Mouse (Mus musculus): ENCODE results near the gene Gemin5. TPM values are rescaled to one million over a fixed set of nuclear protein-coding genes. Genes with fewer than 3 reads are reported as not detected.

Gene Gemin5
- polyA plus RNA-seq, 1 experiment from 2014 or later: 5.3 TPM

DNA sequence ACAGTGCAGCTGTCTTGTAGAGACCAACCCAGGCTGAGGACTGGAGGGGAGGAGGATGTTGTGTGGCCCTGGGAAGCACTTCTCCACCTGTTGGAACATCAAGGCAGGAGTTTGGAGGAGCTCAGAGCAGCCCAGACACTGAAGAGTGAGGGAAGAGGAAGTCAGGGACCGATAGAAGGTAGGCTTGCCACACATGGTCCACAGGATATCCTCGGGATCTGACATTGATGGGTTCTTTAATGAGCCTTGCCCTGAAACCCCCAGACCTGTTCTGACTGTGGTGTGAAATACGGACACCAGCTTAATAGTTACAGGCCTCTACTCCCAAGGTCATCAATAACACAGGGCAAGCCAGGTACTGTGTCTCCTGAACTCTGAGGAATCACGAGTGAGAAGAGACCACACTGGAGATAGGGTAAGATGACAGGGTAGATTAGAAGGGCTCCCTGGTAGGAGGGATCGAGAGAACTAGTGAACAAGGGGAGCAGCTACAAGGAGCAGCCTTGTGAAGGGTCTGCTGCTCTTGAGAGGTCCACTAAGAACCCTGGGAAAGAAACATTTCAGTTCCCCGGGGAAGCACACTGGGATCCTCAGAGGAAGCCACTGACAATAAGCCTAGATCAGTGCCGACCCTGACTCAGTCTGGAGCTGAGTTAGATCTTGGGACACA is 45.5 kb upstream of the Gemin5 start:
- TF ChIP-seq CTCF (IDR thresholded peaks at IDR 0.05; ENCODE audit: low read depth): no peak
- TF ChIP-seq EP300 (IDR thresholded peaks at IDR 0.05; ENCODE audit: low read depth): no peak
- H3K27me3 ChIP-seq (ENCODE audit: insufficient read depth, low read length): no peaks in the 10 kb centered on the region
- WGBS (ENCODE audit: insufficient replicate concordance): 55% methylated on average over 7 of the region's 7 CpGs
- H3K27ac ChIP-seq (ENCODE audit: low read depth): peak overlapping the region; percentile 95; the same call in 1 of the 2 replicates
- ATAC-seq: no peak
- DNase-seq: no peak
- peaks cover 8% of the 10 kb centered on the region for H3K36me3 ChIP-seq (replicated peaks; ENCODE audit: insufficient read depth, low read length)
- peak overlapping the region; percentile 71 for H3K4me2 ChIP-seq (ENCODE audit: low read depth, low read length)
- 0 out of 2 replicates have a peak overlapping the region, but pooled peaks have one; percentile 35 for H3K9ac ChIP-seq (replicated peaks)
- H3K4me1 ChIP-seq (ENCODE audit: insufficient read depth): peaks cover 45% of the 10 kb centered on the region
- peak overlapping the region; percentile 69; the same call in 1 of the 2 replicates for H3K4me3 ChIP-seq (ENCODE audit: low read depth, low read length)
- H3K9me3 ChIP-seq (ENCODE audit: low read length): no peaks in the 10 kb centered on the region

GRCm38 (mm10) chr11:58211682-58212067 is 43.3 kb upstream of the Gemin5 start:
- H3K4me2 ChIP-seq (ENCODE audit: low read depth, low read length): no peak overlapping the region
- no peak overlapping the region for H3K4me3 ChIP-seq (ENCODE audit: low read depth, low read length)
- no peaks in the 10 kb centered on the region for H3K9me3 ChIP-seq (ENCODE audit: low read length)
- TF ChIP-seq EP300 (IDR thresholded peaks at IDR 0.05; ENCODE audit: low read depth) (no peak), CTCF (IDR thresholded peaks at IDR 0.05; ENCODE audit: low read depth) (no peak)
- H3K36me3 ChIP-seq (replicated peaks; ENCODE audit: insufficient read depth, low read length): peaks cover 12% of the 10 kb centered on the region
- H3K27me3 ChIP-seq (ENCODE audit: insufficient read depth, low read length): no peaks in the 10 kb centered on the region
- ATAC-seq: no peak
- peak overlapping the region; percentile 5; the same call in 1 of the 2 replicates for H3K9ac ChIP-seq (replicated peaks)
- H3K4me1 ChIP-seq (ENCODE audit: insufficient read depth): peaks cover 27% of the 10 kb centered on the region
- DNase-seq: no peak
- no peak overlapping the region for H3K27ac ChIP-seq (ENCODE audit: low read depth)
- WGBS (ENCODE audit: insufficient replicate concordance): 62% methylated on average over 2 of the region's 2 CpGs

DNA sequence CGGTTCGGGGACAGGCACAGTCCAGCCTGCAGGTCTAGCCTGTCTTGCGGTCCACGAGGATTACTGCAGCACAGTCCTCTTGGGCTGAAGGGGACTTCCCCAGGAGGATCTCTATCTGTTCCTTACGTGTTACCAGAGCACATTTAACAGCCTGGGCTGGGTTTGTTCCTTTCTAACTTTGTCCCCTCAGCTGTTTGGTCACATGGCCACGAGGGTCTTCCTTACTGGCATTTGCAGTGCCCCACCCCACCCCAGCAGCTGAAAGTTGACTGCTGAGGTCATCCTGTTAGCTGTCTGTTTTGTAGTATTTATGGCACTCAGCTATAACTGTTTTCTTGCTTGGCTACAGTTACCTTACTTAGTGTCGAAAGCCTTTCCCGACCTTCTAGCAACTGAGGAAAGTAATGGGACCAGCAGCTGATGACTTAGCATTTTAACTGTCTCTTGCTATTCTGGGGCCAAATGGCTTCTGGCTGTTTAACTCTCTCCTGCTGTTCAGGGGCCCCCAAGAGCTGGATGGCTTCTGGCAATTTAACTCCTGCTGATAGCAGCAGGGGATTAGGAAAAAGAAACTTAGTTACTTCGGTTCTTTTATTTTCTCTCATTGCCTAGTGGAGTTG is 42.8 kb upstream of the Gemin5 start:
- WGBS (ENCODE audit: insufficient replicate concordance): 20% methylated on average over 9 of the region's 9 CpGs
- Histone ChIP-seq H3K27ac (ENCODE audit: low read depth) (peak overlapping the region; percentile 13; the same call in 1 of the 2 replicates), H3K4me3 (ENCODE audit: low read depth, low read length) (no peak overlapping the region), H3K4me2 (ENCODE audit: low read depth, low read length) (no peak overlapping the region), H3K9ac (replicated peaks) (peak overlapping the region; percentile 5; the same call in 1 of the 2 replicates), H3K36me3 (replicated peaks; ENCODE audit: insufficient read depth, low read length) (peaks cover 13% of the 10 kb centered on the region), H3K9me3 (ENCODE audit: low read length) (no peaks in the 10 kb centered on the region), H3K27me3 (ENCODE audit: insufficient read depth, low read length) (no peaks in the 10 kb centered on the region), H3K4me1 (ENCODE audit: insufficient read depth) (peaks cover 22% of the 10 kb centered on the region)
- ATAC-seq: no peak
- no peak for DNase-seq
- no peak for TF ChIP-seq EP300 (IDR thresholded peaks at IDR 0.05; ENCODE audit: low read depth)
- no peak for TF ChIP-seq CTCF (IDR thresholded peaks at IDR 0.05; ENCODE audit: low read depth)

DNA sequence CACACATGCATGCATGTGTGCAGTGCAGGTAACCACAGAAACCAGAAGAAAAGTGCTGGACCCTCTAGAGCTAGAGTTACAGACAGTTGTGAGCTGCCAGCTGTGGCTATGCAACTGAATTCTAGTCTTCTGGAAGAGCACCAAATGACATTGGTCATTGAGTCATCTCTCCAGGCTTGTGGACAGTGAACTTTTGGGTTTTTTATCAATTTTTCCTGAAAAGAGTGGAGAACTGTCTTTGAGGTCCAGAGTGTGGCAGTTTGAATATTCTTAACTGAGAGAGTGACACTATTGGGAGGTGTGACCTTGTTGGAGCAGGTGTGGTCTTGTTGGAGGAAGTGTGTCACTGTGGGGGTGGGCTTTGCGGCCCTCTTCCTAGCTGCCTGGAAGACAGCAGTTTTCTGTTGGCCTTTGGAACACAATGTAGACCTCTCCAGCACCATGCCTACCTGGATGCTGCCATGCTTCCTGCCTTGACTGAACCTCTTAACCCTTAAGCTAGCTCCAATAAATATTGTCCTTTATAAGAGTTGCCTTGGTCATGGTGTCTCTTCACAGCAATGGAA is 42.1 kb upstream of the Gemin5 start:
- Histone ChIP-seq H3K9ac (replicated peaks) (no peak overlapping the region), H3K27ac (ENCODE audit: low read depth) (no peak overlapping the region), H3K4me1 (ENCODE audit: insufficient read depth) (peaks cover 17% of the 10 kb centered on the region), H3K9me3 (ENCODE audit: low read length) (no peaks in the 10 kb centered on the region), H3K27me3 (ENCODE audit: insufficient read depth, low read length) (no peaks in the 10 kb centered on the region), H3K4me2 (ENCODE audit: low read depth, low read length) (no peak overlapping the region), H3K36me3 (replicated peaks; ENCODE audit: insufficient read depth, low read length) (peaks cover 20% of the 10 kb centered on the region), H3K4me3 (ENCODE audit: low read depth, low read length) (no peak overlapping the region)
- no peak for DNase-seq
- 67% methylated on average over 1 of the region's 1 CpGs for WGBS (ENCODE audit: insufficient replicate concordance)
- TF ChIP-seq EP300 (IDR thresholded peaks at IDR 0.05; ENCODE audit: low read depth): no peak
- ATAC-seq: no peak

GRCm38 (mm10) chr11:58201052-58201451 is 32.7 kb upstream of the Gemin5 start:
- Histone ChIP-seq H3K4me2 (ENCODE audit: low read depth, low read length) (peak overlapping the region; percentile 85), H3K27ac (ENCODE audit: low read depth) (no peak overlapping the region), H3K9me3 (ENCODE audit: low read length) (no peaks in the 10 kb centered on the region), H3K4me1 (ENCODE audit: insufficient read depth) (peaks cover 23% of the 10 kb centered on the region), H3K9ac (replicated peaks) (no peak overlapping the region; the same call in 1 of the 2 replicates), H3K27me3 (ENCODE audit: insufficient read depth, low read length) (no peaks in the 10 kb centered on the region), H3K4me3 (ENCODE audit: low read depth, low read length) (peak overlapping the region; percentile 68; the same call in 1 of the 2 replicates), H3K36me3 (replicated peaks; ENCODE audit: insufficient read depth, low read length) (peaks cover 30% of the 10 kb centered on the region)
- 84% methylated on average over 12 of the region's 12 CpGs for WGBS (ENCODE audit: insufficient replicate concordance)
- no peak for DNase-seq
- no peak for ATAC-seq
- TF ChIP-seq EP300 (IDR thresholded peaks at IDR 0.05; ENCODE audit: low read depth) (no peak), CTCF (IDR thresholded peaks at IDR 0.05; ENCODE audit: low read depth) (no peak)

DNA sequence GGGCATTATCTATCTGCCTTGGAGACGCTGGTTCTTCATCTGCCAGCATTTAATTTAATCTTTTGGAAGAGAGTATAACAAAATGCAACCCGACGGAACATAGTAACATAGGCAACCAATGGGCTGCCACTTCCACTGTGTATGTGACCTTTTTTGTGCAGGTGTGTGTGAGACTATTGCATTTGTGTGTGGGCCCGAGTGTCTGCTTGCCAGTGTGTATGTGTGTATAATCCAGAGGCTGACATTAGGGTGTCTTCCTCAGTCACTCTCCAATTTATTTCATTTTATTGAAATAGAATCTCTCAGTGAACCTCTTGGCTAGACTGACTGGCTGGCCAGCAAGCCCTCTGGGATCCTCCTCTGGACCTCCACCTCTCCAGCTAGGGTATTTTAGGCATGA is 31.9 kb upstream of the Gemin5 start:
- DNase-seq (no peak), ATAC-seq (no peak)
- no peak for TF ChIP-seq EP300 (IDR thresholded peaks at IDR 0.05; ENCODE audit: low read depth)
- no peak for TF ChIP-seq CTCF (IDR thresholded peaks at IDR 0.05; ENCODE audit: low read depth)
- Histone ChIP-seq H3K4me1 (ENCODE audit: insufficient read depth) (peaks cover 23% of the 10 kb centered on the region), H3K4me3 (ENCODE audit: low read depth, low read length) (peak overlapping the region; percentile 68), H3K36me3 (replicated peaks; ENCODE audit: insufficient read depth, low read length) (peaks cover 24% of the 10 kb centered on the region), H3K4me2 (ENCODE audit: low read depth, low read length) (peak overlapping the region; percentile 85), H3K27me3 (ENCODE audit: insufficient read depth, low read length) (no peaks in the 10 kb centered on the region), H3K27ac (ENCODE audit: low read depth) (0 out of 2 replicates have a peak overlapping the region, but pooled peaks have one; percentile 26), H3K9me3 (ENCODE audit: low read length) (no peaks in the 10 kb centered on the region), H3K9ac (replicated peaks) (peak overlapping the region; percentile 77)
- 58% methylated on average over 4 of the region's 4 CpGs for WGBS (ENCODE audit: insufficient replicate concordance)
